Mouse (Mus musculus): ENCODE results near the gene Ubxn10. TPM values are rescaled to one million over a fixed set of nuclear protein-coding genes. Genes with fewer than 3 reads are reported as not detected.

Gene Ubxn10
- polyA plus RNA-seq, 1 experiment from 2014 or later: 4.3 TPM

DNA sequence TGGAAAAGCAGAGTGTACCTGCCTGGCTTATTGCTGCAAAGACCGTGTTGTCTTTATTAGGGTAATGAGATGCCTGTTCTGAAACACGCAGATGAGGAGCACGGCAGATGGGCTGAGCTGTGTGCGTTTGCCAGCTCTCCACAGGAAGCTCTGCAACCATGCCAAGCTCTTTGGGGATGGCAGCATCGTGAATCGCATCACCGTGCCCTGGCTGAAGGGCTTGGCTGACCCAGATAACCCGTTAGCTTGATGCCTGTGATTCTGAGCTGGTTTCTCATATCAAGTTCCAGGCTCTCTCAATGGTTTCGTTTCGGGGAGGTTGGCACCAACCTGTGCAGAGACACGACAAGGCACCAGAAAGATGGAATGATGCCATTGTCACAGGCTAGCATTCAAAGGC is 26.3 kb downstream of the Ubxn10 start:
- no peak overlapping the region for H3K4me3 ChIP-seq
- 54% methylated on average over 11 of the region's 11 CpGs for WGBS
- H3K36me3 ChIP-seq: no peaks in the 10 kb centered on the region
- no peaks in the 10 kb centered on the region for H3K27me3 ChIP-seq
- peak; percentile 75 for ATAC-seq (ENCODE audit: low FRiP score, low read depth)
- peak overlapping the region; percentile 66 for H3K27ac ChIP-seq (replicated peaks)
- H3K4me2 ChIP-seq: no peak overlapping the region
- H3K9ac ChIP-seq: no peak overlapping the region
- H3K4me1 ChIP-seq (replicated peaks): peaks cover 17% of the 10 kb centered on the region
- H3K9me3 ChIP-seq: no peaks in the 10 kb centered on the region

DNA sequence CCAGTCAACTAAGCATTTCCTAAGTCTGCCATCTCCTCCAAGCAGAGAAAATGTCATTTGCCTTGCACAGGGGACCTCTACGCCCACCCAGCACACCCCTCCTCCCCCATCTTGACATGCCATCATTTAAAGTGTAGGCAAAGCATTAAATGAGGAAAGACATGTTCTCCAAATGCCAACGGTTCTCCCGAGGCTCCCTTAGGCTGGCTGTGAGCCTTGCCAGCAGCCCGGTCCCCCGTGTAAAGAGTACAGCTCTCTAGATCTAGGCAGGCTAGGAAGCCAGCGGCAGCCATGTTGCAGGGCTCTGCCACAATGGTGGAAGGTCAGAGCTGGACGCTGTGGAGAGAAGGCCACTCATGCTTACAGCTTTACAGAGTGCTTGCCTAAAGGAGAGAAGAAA is 27.0 kb downstream of the Ubxn10 start:
- Histone ChIP-seq H3K4me3 (no peak overlapping the region), H3K27ac (replicated peaks) (peak overlapping the region; percentile 66), H3K4me2 (no peak overlapping the region), H3K36me3 (no peaks in the 10 kb centered on the region), H3K4me1 (replicated peaks) (peaks cover 17% of the 10 kb centered on the region), H3K9ac (no peak overlapping the region), H3K9me3 (no peaks in the 10 kb centered on the region), H3K27me3 (no peaks in the 10 kb centered on the region)
- 43% methylated on average over 7 of the region's 7 CpGs for WGBS
- ATAC-seq (ENCODE audit: low FRiP score, low read depth): peak; percentile 25; the same call in 1 of the 2 replicates

DNA sequence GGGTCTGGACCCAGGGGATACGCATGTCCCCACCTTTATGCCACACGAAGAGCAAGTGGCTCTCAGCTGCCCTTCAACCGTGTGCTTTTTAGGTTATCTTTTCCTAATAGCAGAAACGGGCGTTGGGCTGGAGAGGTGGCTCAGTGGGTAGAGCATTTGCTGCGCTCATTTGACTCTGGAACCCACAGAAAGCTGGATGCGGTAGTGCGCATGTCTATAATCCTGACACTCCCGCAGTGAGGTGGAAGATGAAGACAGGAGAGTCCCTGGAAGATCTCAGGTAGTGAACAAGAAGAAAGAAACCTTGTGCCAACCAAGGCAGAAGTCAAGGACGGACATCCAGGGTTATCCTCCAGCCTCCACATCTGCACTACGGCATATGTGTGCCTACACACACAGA is 27.7 kb downstream of the Ubxn10 start:
- Histone ChIP-seq H3K9ac (no peak overlapping the region), H3K4me1 (replicated peaks) (peaks cover 17% of the 10 kb centered on the region), H3K4me2 (no peak overlapping the region), H3K9me3 (no peaks in the 10 kb centered on the region), H3K4me3 (no peak overlapping the region), H3K27me3 (no peaks in the 10 kb centered on the region), H3K27ac (replicated peaks) (no peak overlapping the region), H3K36me3 (no peaks in the 10 kb centered on the region)
- no peak for ATAC-seq (ENCODE audit: low FRiP score, low read depth)
- WGBS: 86% methylated on average over 11 of the region's 11 CpGs

DNA sequence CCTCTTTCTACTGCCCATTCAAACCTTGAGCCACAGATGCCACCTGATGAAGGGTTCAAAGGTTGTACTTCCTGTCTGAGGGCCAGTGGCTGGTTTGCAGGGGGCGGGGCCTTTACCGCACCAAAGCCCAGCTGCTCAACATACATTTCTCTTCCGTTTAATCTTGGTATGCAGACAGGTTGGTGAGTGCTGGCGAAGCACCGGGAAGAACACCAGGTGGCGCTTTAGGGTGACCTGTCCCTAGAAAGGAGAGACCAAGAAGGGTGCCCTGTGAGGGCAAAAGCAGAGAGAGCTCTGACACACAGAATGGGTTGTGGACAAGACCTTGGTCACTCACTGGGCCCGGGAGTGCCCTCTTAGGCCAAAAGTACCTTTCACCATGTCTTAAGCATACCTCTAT is 28.3 kb downstream of the Ubxn10 start:
- Histone ChIP-seq H3K4me1 (replicated peaks) (peaks cover 17% of the 10 kb centered on the region), H3K27ac (replicated peaks) (no peak overlapping the region), H3K9me3 (no peaks in the 10 kb centered on the region), H3K4me2 (no peak overlapping the region), H3K9ac (no peak overlapping the region), H3K36me3 (no peaks in the 10 kb centered on the region), H3K4me3 (no peak overlapping the region), H3K27me3 (no peaks in the 10 kb centered on the region)
- 19% methylated on average over 7 of the region's 7 CpGs for WGBS
- no peak for ATAC-seq (ENCODE audit: low FRiP score, low read depth)

DNA sequence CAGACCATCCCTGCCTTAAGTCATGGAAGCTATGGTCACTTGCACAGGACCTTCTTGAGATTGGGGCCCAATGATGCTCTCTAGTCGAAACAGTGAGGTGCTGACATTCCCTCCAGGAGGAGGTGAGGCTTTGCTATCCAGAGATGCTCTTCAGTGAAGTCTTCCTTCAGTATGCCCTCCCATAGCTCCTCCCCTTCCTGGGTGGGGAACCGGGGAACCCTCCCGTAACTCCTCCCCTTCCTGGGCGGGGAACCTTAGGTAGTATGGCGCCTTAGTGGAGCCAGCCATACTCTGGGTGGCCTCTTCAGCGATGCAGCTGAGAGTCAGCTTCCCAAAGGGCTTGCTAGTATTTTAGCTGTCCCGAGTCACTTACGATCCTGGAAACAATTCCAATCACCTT is 30.3 kb downstream of the Ubxn10 start:
- no peak overlapping the region for H3K9ac ChIP-seq
- WGBS: 95% methylated on average over 8 of the region's 8 CpGs
- H3K27ac ChIP-seq (replicated peaks): no peak overlapping the region
- H3K27me3 ChIP-seq: no peaks in the 10 kb centered on the region
- no peaks in the 10 kb centered on the region for H3K36me3 ChIP-seq
- no peak overlapping the region for H3K4me3 ChIP-seq
- ATAC-seq (ENCODE audit: low FRiP score, low read depth): no peak
- peaks cover 17% of the 10 kb centered on the region for H3K4me1 ChIP-seq (replicated peaks)
- no peaks in the 10 kb centered on the region for H3K9me3 ChIP-seq
- H3K4me2 ChIP-seq: no peak overlapping the region

DNA sequence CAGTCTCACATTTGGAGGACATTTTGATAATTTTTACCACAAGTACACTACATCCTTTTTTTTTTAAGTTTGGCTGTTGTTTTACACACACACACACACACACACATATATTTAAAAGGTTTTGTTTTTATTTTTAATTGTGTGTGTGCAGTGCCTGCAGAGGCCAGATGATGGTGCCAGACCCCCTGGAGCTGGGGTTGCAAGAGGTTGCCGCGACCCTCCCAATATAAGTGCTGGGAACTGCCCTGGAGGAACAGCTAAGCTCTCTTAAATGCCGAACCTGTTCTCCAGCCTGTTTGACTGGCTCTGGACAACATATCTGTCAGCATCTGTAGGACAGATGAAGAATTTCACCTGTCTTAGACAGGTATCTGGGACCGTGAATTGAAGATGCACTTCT is 32.8 kb downstream of the Ubxn10 start:
- no peak overlapping the region for H3K4me2 ChIP-seq
- WGBS: 86% methylated on average over 4 of the region's 4 CpGs
- no peaks in the 10 kb centered on the region for H3K27me3 ChIP-seq
- H3K27ac ChIP-seq (replicated peaks): no peak overlapping the region
- no peak overlapping the region for H3K9ac ChIP-seq
- H3K4me3 ChIP-seq: no peak overlapping the region
- H3K36me3 ChIP-seq: no peaks in the 10 kb centered on the region
- ATAC-seq (ENCODE audit: low FRiP score, low read depth): no peak
- no peaks in the 10 kb centered on the region; the same call in 1 of the 2 replicates for H3K4me1 ChIP-seq (replicated peaks)
- H3K9me3 ChIP-seq: no peaks in the 10 kb centered on the region

DNA sequence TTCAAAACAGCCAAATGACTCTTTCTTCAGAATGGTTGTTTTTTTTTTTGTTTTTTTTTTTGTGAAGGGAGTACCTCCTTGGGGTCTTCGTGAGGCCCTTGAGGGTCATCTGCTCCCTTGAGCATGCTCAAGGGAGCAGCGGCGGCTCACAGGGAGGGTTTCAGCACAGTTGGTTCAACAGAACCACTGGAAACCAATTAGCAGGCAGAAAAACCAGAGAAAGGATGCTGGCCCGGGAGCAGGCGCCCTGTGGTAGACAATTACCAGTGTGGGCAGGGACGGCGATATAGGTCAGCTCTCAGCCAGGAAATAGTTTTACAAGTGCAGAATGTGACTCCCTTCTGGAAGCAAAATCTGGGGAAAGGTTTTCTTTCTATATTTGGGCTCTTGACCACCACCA is 33.4 kb downstream of the Ubxn10 start:
- no peak for ATAC-seq (ENCODE audit: low FRiP score, low read depth)

DNA sequence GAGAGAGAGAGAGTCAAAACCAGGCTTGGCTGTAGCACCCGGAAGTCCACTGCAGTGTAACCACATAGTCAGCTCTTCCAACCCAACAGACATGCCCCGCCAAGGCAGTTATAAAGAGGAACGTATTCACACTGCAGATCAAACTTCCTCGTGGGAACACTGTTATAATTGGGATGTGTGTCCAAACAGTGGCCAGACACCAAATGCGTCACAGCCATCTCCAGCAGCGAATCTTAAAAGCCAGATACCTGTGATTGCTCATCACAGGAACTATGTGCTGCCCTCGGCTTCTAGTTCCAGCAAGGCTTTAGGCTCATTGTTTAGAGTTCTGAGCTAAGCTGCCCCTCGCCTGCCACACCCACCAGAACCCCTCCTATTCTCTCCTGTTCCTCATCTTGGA is 34.4 kb downstream of the Ubxn10 start:
- H3K27ac ChIP-seq (replicated peaks): no peak overlapping the region
- no peak overlapping the region for H3K4me3 ChIP-seq
- 0 out of 2 replicates have a peak, but pooled peaks cover 2% of the 10 kb centered on the region for H3K27me3 ChIP-seq
- no peaks in the 10 kb centered on the region for H3K4me1 ChIP-seq (replicated peaks)
- ATAC-seq (ENCODE audit: low FRiP score, low read depth): no peak
- WGBS: 79% methylated on average over 8 of the region's 8 CpGs
- no peak overlapping the region for H3K9ac ChIP-seq
- H3K4me2 ChIP-seq: no peak overlapping the region
- no peaks in the 10 kb centered on the region for H3K9me3 ChIP-seq
- H3K36me3 ChIP-seq: no peaks in the 10 kb centered on the region

More for the DNA sequence above, 33.4 kb downstream of the Ubxn10 start:
- Histone ChIP-seq H3K9ac (no peak overlapping the region), H3K4me2 (no peak overlapping the region), H3K36me3 (no peaks in the 10 kb centered on the region), H3K27ac (replicated peaks) (no peak overlapping the region), H3K9me3 (no peaks in the 10 kb centered on the region), H3K27me3 (0 out of 2 replicates have a peak, but pooled peaks cover 2% of the 10 kb centered on the region), H3K4me1 (replicated peaks) (no peaks in the 10 kb centered on the region; the same call in 1 of the 2 replicates), H3K4me3 (no peak overlapping the region)
- 49% methylated on average over 7 of the region's 7 CpGs for WGBS

DNA sequence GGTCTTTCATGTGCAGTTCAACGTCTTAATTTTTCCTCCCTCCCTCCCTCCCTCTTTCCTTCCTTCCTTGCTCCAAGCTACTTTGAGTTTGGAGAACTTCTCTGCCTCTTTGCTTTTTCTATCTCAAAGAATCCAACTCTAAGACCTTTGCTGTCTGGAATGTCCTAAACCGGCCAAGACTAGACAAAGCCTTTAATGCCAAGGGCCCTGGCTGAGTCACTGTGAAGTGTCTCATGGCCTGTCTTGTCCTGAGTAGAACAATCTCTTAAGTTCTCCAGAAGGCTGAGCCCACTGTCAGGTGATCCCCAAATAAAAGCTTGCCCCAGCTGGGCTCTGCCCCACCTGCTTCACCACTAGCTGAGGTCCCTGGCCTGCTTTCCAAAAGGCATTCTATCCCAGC is 34.9 kb downstream of the Ubxn10 start:
- ATAC-seq (ENCODE audit: low FRiP score, low read depth): no peak
- Histone ChIP-seq H3K9ac (no peak overlapping the region), H3K27ac (replicated peaks) (no peak overlapping the region), H3K4me2 (no peak overlapping the region), H3K4me1 (replicated peaks) (no peaks in the 10 kb centered on the region; the same call in 1 of the 2 replicates), H3K27me3 (0 out of 2 replicates have a peak, but pooled peaks cover 2% of the 10 kb centered on the region), H3K4me3 (no peak overlapping the region), H3K36me3 (no peaks in the 10 kb centered on the region), H3K9me3 (no peaks in the 10 kb centered on the region)
- WGBS: 83% methylated on average over 2 of the region's 2 CpGs

DNA sequence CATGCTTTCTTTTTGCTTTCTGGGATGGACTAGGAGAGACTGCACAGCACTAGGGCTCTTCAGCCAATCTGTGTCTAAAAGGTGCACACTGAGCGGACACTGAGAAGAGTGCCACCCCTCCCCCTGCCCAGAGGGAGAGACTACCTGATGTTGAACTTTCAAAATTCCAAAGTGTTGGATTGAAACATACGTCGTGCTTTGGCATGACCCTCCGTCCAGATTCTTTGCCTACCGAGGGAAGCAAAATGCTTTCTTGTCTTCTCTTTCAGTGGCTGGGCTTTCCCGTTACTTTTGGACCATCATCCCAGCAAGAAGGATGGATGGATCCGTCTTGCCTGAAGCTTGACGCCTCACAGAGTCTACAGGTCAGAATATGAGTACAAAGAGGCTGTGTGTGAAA is 35.9 kb downstream of the Ubxn10 start:
- H3K27ac ChIP-seq (replicated peaks): no peak overlapping the region
- WGBS: 67% methylated on average over 8 of the region's 8 CpGs
- H3K4me1 ChIP-seq (replicated peaks): no peaks in the 10 kb centered on the region; the same call in 1 of the 2 replicates
- no peak overlapping the region for H3K4me2 ChIP-seq
- H3K9me3 ChIP-seq: no peaks in the 10 kb centered on the region
- H3K27me3 ChIP-seq: 0 out of 2 replicates have a peak, but pooled peaks cover 2% of the 10 kb centered on the region
- H3K4me3 ChIP-seq: no peak overlapping the region
- no peak overlapping the region for H3K9ac ChIP-seq
- H3K36me3 ChIP-seq: no peaks in the 10 kb centered on the region
- ATAC-seq (ENCODE audit: low FRiP score, low read depth): no peak

DNA sequence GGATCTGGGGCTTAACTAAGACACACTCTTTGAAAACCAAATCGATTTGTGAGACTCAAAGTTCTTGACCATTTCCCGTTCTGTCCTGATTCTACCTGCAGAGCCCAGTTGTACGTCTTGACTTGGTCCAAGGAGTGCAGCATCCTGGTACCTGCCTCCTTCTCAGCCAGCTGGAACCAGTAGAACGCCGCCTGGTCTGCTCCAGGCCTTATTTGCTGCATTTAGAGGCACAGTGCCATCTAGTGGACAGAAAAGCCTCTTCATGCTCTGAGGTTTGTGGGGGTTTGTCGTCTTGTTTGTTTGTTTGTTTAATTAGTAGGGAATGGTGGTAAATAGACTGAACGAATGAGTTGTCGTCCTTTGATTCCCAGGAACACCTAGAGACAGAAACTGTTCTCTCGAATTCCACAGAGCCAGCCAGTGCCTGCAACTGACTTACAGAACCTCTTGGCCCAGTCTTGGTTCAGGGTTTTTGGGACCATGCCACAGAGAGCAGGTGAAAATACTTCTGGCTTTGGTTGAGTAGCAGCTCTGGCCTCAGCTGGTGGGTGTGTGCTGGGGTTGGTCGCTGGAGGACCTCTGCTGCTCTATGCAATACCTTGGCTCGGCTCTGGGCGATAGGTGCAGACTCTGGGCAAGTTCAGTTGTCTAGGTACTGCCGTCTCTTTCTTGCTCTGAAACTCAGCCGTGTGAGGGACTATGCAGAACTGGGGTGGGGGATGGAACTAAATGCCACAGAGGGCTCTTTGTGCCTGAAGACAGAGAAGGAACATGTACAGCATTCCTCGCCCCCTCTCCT is 36.6 kb downstream of the Ubxn10 start:
- Histone ChIP-seq H3K36me3 (no peaks in the 10 kb centered on the region), H3K4me1 (replicated peaks) (no peaks in the 10 kb centered on the region; the same call in 1 of the 2 replicates), H3K9me3 (no peaks in the 10 kb centered on the region), H3K27ac (replicated peaks) (no peak overlapping the region; the same call in 1 of the 2 replicates), H3K9ac (no peak overlapping the region), H3K4me3 (no peak overlapping the region), H3K4me2 (no peak overlapping the region), H3K27me3 (0 out of 2 replicates have a peak, but pooled peaks cover 2% of the 10 kb centered on the region)
- 27% methylated on average over 15 of the region's 15 CpGs for WGBS
- peak; percentile 79; the same call in 1 of the 2 replicates for ATAC-seq (ENCODE audit: low FRiP score, low read depth)

DNA sequence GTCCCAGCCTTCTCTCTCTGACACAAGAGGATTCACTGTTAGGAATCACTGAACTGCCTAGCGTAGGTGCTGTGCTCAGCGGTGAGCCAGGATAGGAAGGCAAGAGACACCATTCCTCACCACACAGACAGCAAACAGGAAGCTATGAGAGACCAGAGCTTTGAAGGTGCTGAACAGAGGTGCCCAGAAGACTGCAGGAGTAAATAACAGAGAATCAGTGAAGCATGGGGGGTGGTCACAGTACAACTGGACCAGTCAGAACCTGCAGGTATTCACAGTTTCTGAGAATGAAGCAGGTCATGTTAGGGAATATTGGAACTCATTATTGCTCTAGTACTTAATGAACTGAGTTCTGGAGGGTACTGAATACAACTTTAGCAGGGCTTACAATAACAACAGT is 38.7 kb downstream of the Ubxn10 start:
- Histone ChIP-seq H3K27ac (replicated peaks) (no peak overlapping the region), H3K4me3 (no peak overlapping the region), H3K27me3 (0 out of 2 replicates have a peak, but pooled peaks cover 2% of the 10 kb centered on the region), H3K4me2 (no peak overlapping the region), H3K9ac (no peak overlapping the region), H3K4me1 (replicated peaks) (peaks cover 9% of the 10 kb centered on the region), H3K36me3 (no peaks in the 10 kb centered on the region), H3K9me3 (no peaks in the 10 kb centered on the region)
- ATAC-seq (ENCODE audit: low FRiP score, low read depth): no peak
- 58% methylated on average over 2 of the region's 2 CpGs for WGBS

All from hindbrain, embryonic 15.5 days (tissue).